Mouse (Mus musculus) cerebellum, adult 9-10 months (tissue): Measurements from ENCODE around the gene Dlgap1.

Source experiments
- DNase-seq: peaks from one replicate; pipeline ENCODE4 v3.0.0; 2022

Gene Dlgap1

DNA sequence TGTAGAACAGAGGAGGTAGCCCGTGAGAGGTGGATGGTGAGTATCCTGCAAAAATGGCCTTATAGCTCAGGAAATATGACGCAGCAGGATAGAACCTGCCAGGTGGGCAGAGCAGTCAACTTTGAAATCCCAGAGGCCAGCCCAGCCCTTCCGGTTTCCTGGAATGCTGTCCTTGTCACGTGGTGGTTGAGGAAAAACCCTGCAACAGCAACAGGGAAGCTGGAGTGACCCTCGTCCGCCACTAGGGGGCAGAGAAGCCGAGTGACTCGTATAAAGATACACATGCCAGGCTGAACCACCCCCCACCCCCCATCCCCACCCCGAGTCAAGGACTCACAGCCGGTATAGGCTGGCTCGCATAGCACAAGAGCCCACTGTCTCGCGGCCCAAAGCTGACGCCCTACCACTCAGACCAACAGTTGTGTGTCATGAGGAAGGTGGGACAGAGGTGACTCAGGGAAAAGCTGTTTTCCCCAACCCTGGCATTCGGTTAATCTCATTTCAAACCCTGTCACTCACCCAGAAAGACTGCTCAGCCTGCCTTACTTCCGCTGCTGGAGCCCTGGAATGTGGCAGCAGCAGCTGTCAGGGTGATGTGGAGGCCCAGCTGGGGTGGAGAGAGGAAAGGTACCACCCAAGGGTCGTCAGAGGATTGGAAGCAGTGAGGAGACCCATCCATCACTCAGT is 769.4 kb downstream of the Dlgap1 start:
- DNase-seq = peak; percentile 51

- DNase-seq = no peak
Observed at GRCm38 (mm10) chr17:70739346-70739745, 770.5 kb downstream of the Dlgap1 start.

GRCm38 (mm10) chr17:70741696-70742095 is 772.8 kb downstream of the Dlgap1 start:
- no peak for DNase-seq

- DNase-seq = no peak
Observed at GRCm38 (mm10) chr17:70744570-70745153, 775.8 kb downstream of the Dlgap1 start.

GRCm38 (mm10) chr17:70745385-70745784 is 776.5 kb downstream of the Dlgap1 start:
- no peak for DNase-seq

DNA sequence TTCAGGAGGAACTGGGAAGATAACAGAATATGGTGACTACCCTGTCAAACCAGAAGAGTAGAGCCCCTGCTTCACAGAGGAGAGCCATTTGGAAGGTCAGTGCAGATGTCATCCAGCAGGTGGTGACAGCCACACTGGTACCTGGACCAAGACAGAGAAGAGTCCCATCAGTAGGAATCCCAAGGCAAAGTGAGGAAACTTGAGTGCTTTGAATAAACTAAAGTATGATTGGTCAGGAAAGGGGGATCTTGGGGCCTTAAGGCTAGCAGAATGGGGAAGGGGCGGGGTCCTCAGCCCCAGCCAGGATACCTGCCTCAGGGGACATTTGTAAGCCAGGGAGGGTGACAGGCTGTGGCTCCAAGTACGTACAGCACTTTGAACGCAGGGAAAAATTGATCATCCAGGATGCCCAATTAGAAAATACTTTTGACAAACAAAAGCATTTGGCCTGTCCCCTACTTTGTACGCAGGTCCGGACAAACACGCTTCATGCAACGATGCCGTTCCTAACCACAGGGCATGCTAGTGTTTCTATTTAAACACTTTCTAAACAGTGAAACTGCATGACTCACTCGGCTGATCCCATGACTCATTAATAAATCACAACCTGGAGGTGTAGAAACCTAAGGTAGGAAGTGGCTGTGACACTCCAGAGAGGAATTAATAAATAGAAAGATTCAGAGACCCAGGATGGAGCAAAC is 777.7 kb downstream of the Dlgap1 start:
- no peak for DNase-seq

- DNase-seq = no peak
Observed at GRCm38 (mm10) chr17:70747731-70748475, 779.0 kb downstream of the Dlgap1 start.

DNA sequence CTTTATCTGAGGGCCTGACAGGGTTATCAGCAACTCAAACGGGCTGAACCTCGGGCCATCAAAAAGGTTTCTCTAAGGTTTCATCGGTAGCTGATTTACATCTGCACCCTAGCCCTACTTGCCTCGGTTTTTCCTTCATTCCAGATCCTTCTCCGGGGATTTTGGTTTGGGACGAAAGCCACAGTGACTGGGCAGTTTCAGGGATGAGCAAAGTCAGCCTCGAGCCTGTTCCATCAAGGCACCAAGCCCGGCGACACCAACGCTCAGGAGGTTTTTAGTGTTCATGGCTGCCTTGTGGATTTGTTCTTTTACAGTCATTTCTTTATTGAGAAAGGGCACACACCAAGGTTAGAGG is 779.6 kb downstream of the Dlgap1 start:
- DNase-seq = no peak

DNA sequence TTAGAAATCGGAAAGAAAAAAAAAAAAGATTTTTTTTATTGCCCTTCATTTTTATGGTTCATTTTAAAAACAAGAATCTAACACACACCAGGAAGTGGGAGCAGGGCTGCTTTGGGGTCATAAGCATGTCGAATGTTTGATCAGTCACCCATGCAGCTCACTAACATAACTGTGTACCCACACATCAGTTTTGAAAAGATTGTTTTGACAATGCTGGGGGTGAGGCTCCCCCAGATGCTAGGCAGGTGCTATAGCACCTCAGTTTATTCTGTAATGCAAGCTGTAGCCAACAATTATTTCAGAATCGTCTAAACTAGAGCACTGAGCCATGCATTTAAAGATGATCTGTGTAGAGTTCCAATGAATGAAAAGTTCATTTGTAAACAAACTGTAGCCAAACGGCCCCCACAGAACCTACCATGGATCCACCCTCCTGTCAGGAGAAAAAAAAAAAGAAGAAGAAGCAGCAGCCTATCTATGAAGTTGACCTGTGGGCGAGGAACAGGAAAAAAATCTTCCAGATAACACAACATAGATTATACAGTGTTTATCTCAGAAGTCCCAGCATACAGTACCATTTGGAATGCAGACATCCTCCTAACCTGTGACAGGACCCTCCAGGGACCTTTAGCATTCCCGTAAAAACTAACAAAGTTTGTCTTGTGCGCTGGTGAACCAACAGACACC is 780.2 kb downstream of the Dlgap1 start:
- no peak for DNase-seq

DNA sequence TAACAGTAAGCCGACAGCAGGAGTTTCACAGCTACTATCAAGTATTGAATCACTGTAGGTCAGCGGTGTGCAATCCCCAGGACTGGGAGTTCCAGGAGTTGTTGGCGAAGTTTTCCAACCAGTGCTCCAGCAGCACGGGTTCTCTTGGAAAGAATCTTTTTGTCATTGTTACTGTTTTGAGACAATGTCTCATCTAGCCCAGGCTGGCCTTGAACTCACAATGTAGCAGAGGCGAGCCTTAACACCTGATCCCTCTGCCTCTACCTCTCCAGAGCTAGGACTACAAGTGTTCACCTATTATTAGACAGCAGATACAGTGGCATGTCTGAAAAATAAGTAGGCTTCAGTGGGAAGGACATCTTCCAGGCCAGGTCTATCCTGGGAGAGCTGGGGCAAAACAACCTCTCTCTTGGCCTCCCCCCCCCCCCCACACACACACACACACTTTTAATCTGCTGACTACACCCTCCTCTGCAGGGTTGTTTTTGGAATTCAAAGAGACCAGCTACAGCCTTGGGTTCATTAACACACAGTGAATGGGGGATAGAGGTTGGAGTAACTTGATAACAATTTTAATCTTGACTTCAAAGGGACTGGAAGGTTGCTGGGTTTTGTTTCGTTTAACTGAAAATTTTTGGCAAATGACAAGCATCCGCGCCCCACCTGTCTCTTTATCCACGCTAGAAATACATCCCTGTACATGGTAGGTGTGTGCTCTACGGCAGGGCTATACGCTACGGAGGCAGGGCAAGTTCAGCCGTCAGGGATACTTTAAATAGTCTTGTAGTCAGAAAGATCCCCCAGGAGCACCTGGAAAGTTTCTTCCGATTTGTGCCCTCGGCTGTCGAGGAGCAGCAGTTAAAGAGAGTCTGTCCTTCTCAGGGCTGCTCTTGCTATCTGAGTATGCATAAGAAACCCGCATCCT is 781.6 kb downstream of the Dlgap1 start:
- no peak for DNase-seq

DNA sequence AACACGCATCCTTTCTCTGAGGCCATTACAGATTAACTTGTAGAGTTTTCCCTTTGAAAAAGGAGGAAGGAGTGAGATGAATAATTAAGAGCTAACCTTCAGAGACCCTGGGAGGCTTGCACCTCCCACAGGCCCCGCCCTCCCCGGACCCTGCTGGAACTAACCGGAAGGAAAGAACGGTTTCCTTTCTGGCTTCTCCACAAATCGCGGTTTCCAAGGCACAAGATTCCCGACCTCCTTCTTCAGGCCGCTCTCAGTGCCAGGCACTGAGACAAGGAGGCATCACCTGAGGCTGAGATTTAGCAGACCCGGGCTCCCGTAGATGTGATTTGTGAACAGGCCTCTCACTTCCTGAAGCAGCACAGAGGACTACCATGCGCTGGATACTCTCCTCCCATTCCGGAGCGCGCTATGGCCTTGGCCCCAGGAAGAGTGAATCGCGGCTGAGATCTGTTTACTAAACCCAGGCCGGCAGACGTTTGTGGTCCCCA is 782.3 kb downstream of the Dlgap1 start:
- DNase-seq = no peak

DNA sequence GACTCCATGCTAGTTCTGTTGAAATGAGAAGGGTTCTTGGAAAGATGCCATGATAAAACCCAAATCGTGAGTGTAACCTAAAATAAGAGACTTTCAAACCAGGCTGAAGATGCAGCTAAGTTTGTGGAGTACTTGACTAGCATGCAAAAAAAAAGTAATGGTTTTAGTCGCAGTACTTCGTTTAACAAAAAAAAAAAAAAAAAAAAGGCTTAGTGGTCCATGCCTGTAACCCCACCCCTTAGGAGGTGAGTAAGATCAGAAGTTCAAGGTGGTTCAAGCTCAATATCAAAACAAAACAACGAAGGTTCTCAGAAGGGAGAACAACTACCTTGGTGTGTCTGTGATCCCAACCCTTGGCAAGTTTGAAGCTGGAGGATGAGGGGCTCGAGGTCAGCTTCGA is 782.8 kb downstream of the Dlgap1 start:
- no peak for DNase-seq

DNA sequence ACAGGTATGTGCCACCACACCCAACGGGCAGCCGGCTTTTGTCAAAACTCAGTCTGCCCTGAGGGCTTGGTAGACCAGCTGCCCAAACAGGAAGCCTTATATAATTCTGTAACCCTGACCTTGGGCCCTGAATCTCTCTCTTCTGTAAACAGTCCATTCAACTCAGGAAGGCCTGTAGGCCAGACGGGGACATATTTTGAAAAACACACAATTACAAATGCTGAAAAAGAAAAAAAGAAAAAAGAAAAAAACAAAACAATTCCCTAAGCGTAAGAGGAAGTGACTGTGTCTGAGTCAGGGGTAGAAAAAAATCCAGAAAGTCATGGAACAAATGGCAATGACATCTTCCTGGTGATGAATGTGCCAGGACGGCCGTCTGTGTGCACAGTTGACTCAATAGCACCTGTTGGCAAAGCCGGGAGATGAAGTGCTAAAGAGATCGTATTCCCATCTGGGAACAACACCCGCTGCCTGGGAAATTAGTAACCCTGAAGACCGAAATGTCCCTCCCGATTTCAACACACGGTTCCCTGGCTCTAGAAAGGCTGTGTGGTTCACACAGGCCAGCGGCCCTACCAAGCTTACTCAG is 784.7 kb downstream of the Dlgap1 start:
- no peak for DNase-seq

GRCm38 (mm10) chr17:70754041-70754440 is 785.2 kb downstream of the Dlgap1 start:
- DNase-seq = no peak

- no peak for DNase-seq
Observed at GRCm38 (mm10) chr17:70754638-70755037, 785.8 kb downstream of the Dlgap1 start.

- DNase-seq = peak; percentile 69
Observed at GRCm38 (mm10) chr17:70755039-70755668, 786.3 kb downstream of the Dlgap1 start.

- no peak for DNase-seq
Observed at GRCm38 (mm10) chr17:70755669-70756263, 786.9 kb downstream of the Dlgap1 start.

DNA sequence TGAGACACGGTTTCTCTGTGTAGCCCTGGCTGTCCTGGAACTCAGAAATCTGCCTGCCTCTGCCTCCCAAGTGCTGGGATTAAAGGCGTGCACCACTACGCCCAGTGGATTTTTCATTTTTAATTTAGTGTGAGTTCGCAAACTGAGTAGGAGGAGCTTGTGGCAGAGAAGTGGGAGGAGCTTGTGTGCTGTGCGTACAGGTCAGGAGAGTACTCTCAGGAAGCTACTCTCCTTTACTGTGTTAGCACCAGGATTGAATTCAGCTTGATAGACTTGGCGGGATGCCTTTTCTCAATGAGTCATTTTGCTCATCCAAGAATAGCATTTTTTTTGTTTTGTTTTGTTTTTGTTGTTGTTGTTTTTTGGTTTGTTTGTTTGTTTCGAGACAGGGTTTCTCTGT is 793.1 kb downstream of the Dlgap1 start:
- DNase-seq = no peak

DNA sequence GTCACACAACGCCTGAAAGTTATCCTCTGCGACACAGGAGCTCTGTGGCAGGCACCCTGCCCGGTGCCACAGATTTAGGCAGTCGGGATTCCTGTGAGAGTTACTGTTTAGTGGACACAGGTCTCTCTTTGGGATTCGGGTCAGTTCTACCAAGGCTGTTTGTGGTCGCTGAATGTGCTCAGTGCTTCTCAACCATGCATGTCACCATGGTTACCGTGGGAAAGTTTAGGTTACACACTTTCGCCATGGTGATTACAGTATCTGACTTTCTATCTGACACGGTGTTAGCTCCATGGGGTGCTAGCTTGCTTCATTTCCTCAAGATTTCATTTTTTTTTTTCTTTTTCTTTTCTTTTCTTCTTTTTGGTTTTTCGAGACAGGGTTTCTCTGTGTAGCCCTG is 793.8 kb downstream of the Dlgap1 start:
- DNase-seq = no peak

DNA sequence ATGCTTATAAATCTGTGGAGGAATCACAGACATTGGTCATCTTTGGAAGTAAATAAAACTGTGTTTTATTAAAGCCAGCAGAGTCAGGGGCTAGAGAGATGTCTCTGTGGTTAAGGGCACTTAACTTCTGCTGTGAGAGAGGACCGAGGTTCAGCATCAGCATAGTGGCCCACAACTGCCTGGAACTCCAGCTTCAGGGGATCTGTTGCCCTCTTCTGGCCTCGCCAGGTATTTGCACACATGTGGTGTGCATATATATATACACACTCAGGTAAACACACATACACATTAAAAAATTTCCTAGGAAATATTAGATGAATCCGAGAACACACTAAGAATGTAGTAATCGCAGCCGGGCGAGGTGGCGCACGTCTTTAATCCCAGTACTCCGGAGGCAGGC is 796.5 kb downstream of the Dlgap1 start:
- DNase-seq = no peak
